Mouse (Mus musculus): ENCODE measurements around the gene Gja4. TPM values are rescaled to one million over a fixed set of nuclear protein-coding genes. Genes with fewer than 3 reads are reported as not detected.

Gene Gja4
- total and polyA plus RNA-seq, 2 experiments from 2014 or later, result 20.5 to 20.8 TPM

GRCm38 (mm10) chr4:127352594-127352993 is 38.8 kb upstream of the Gja4 start:
- Histone ChIP-seq H3K27ac (no peak overlapping the region), H3K27me3 (ENCODE audit: insufficient read depth, low read length) (no peaks in the 10 kb centered on the region), H3K36me3 (ENCODE audit: insufficient read depth, low read length) (no peaks in the 10 kb centered on the region), H3K9ac (replicated peaks; ENCODE audit: low read length) (no peak overlapping the region), H3K4me1 (ENCODE audit: insufficient read depth, low read length) (no peaks in the 10 kb centered on the region), H3K9me3 (ENCODE audit: low read length) (no peaks in the 10 kb centered on the region), H3K4me3 (ENCODE audit: low read length) (no peak overlapping the region), H3K4me2 (ENCODE audit: low read depth, low read length) (no peak overlapping the region)
- TF ChIP-seq CTCF (IDR thresholded peaks at IDR 0.05; ENCODE audit: low read depth), result no peak
- 4% methylated on average over 1 of the region's 1 CpGs for WGBS
- ATAC-seq (no peak), DNase-seq (ENCODE audit: low spot score) (no peak)

- 65% methylated on average over 4 of the region's 4 CpGs for WGBS
- no peak for ATAC-seq
Measured at GRCm38 (mm10) chr4:127349560-127350300, 35.9 kb upstream of the Gja4 start.

GRCm38 (mm10) chr4:127345000-127345399 is 31.2 kb upstream of the Gja4 start:
- no peak overlapping the region for H3K9ac ChIP-seq (replicated peaks; ENCODE audit: low read length)
- no peak overlapping the region for H3K27ac ChIP-seq
- no peaks in the 10 kb centered on the region for H3K36me3 ChIP-seq (ENCODE audit: insufficient read depth, low read length)
- no peaks in the 10 kb centered on the region for H3K4me1 ChIP-seq (ENCODE audit: insufficient read depth, low read length)
- H3K9me3 ChIP-seq (ENCODE audit: low read length), result no peaks in the 10 kb centered on the region
- ATAC-seq (no peak), DNase-seq (ENCODE audit: low spot score) (no peak)
- H3K27me3 ChIP-seq (ENCODE audit: insufficient read depth, low read length), result no peaks in the 10 kb centered on the region
- TF ChIP-seq CTCF (IDR thresholded peaks at IDR 0.05; ENCODE audit: low read depth), result no peak
- 85% methylated on average over 5 of the region's 5 CpGs for WGBS
- H3K4me2 ChIP-seq (ENCODE audit: low read depth, low read length), result no peak overlapping the region
- H3K4me3 ChIP-seq (ENCODE audit: low read length), result no peak overlapping the region

More at GRCm38 (mm10) chr4:127349560-127350300, 35.9 kb upstream of the Gja4 start:
- TF ChIP-seq CTCF (IDR thresholded peaks at IDR 0.05; ENCODE audit: low read depth), result no peak
- H3K9ac ChIP-seq (replicated peaks; ENCODE audit: low read length), result no peak overlapping the region
- no peak for DNase-seq (ENCODE audit: low spot score)
- H3K36me3 ChIP-seq (ENCODE audit: insufficient read depth, low read length), result no peaks in the 10 kb centered on the region
- H3K27ac ChIP-seq, result no peak overlapping the region
- H3K27me3 ChIP-seq (ENCODE audit: insufficient read depth, low read length), result no peaks in the 10 kb centered on the region
- H3K4me1 ChIP-seq (ENCODE audit: insufficient read depth, low read length), result no peaks in the 10 kb centered on the region
- no peak overlapping the region for H3K4me2 ChIP-seq (ENCODE audit: low read depth, low read length)
- no peak overlapping the region for H3K4me3 ChIP-seq (ENCODE audit: low read length)
- no peaks in the 10 kb centered on the region for H3K9me3 ChIP-seq (ENCODE audit: low read length)

- ATAC-seq, result no peak
- H3K36me3 ChIP-seq (ENCODE audit: insufficient read depth, low read length), result no peaks in the 10 kb centered on the region
- H3K27me3 ChIP-seq (ENCODE audit: insufficient read depth, low read length), result no peaks in the 10 kb centered on the region
- 61% methylated on average over 6 of the region's 6 CpGs for WGBS
- no peak for DNase-seq (ENCODE audit: low spot score)
- no peaks in the 10 kb centered on the region for H3K4me1 ChIP-seq (ENCODE audit: insufficient read depth, low read length)
- H3K27ac ChIP-seq, result no peak overlapping the region
- TF ChIP-seq CTCF (IDR thresholded peaks at IDR 0.05; ENCODE audit: low read depth), result no peak
- H3K9me3 ChIP-seq (ENCODE audit: low read length), result no peaks in the 10 kb centered on the region
- H3K9ac ChIP-seq (replicated peaks; ENCODE audit: low read length), result no peak overlapping the region
- no peak overlapping the region for H3K4me2 ChIP-seq (ENCODE audit: low read depth, low read length)
- H3K4me3 ChIP-seq (ENCODE audit: low read length), result no peak overlapping the region
Measured at GRCm38 (mm10) chr4:127341372-127341771, 27.5 kb upstream of the Gja4 start.

- no peak for TF ChIP-seq CTCF (IDR thresholded peaks at IDR 0.05; ENCODE audit: low read depth)
- no peak overlapping the region for H3K9ac ChIP-seq (replicated peaks; ENCODE audit: low read length)
- DNase-seq (ENCODE audit: low spot score), result no peak
- 85% methylated on average over 5 of the region's 5 CpGs for WGBS
- no peak for ATAC-seq
- H3K27ac ChIP-seq, result no peak overlapping the region
- H3K4me3 ChIP-seq (ENCODE audit: low read length), result no peak overlapping the region
- H3K9me3 ChIP-seq (ENCODE audit: low read length), result no peaks in the 10 kb centered on the region
- H3K4me2 ChIP-seq (ENCODE audit: low read depth, low read length), result no peak overlapping the region
- H3K36me3 ChIP-seq (ENCODE audit: insufficient read depth, low read length), result no peaks in the 10 kb centered on the region
- no peaks in the 10 kb centered on the region for H3K4me1 ChIP-seq (ENCODE audit: insufficient read depth, low read length)
- H3K27me3 ChIP-seq (ENCODE audit: insufficient read depth, low read length), result no peaks in the 10 kb centered on the region
Measured at GRCm38 (mm10) chr4:127337668-127338067, 23.8 kb upstream of the Gja4 start.

- no peak for ATAC-seq
- Histone ChIP-seq H3K27ac (no peak overlapping the region), H3K9ac (replicated peaks; ENCODE audit: low read length) (no peak overlapping the region), H3K4me1 (ENCODE audit: insufficient read depth, low read length) (no peaks in the 10 kb centered on the region), H3K36me3 (ENCODE audit: insufficient read depth, low read length) (no peaks in the 10 kb centered on the region), H3K4me2 (ENCODE audit: low read depth, low read length) (no peak overlapping the region), H3K4me3 (ENCODE audit: low read length) (no peak overlapping the region), H3K27me3 (ENCODE audit: insufficient read depth, low read length) (peaks cover 18% of the 10 kb centered on the region; the same call in 1 of the 2 replicates), H3K9me3 (ENCODE audit: low read length) (no peaks in the 10 kb centered on the region)
- DNase-seq (ENCODE audit: low spot score), result no peak
- 43% methylated on average over 5 of the region's 5 CpGs for WGBS
- no peak for TF ChIP-seq CTCF (IDR thresholded peaks at IDR 0.05; ENCODE audit: low read depth)
Measured at GRCm38 (mm10) chr4:127334870-127335504, 21.1 kb upstream of the Gja4 start.

GRCm38 (mm10) chr4:127331171-127331570 is 17.3 kb upstream of the Gja4 start:
- 0 out of 2 replicates have a peak overlapping the region, but pooled peaks have one; percentile 57 for H3K4me2 ChIP-seq (ENCODE audit: low read depth, low read length)

More at GRCm38 (mm10) chr4:127331171-127331570, 17.3 kb upstream of the Gja4 start:
- Histone ChIP-seq H3K9me3 (ENCODE audit: low read length) (no peaks in the 10 kb centered on the region), H3K27me3 (ENCODE audit: insufficient read depth, low read length) (peaks cover 20% of the 10 kb centered on the region; the same call in 1 of the 2 replicates), H3K4me1 (ENCODE audit: insufficient read depth, low read length) (no peaks in the 10 kb centered on the region), H3K36me3 (ENCODE audit: insufficient read depth, low read length) (no peaks in the 10 kb centered on the region), H3K9ac (replicated peaks; ENCODE audit: low read length) (no peak overlapping the region), H3K4me3 (ENCODE audit: low read length) (no peak overlapping the region), H3K27ac (no peak overlapping the region)
- ATAC-seq, result no peak
- no peak for DNase-seq (ENCODE audit: low spot score)
- WGBS, result 15% methylated on average over 13 of the region's 13 CpGs
- no peak for TF ChIP-seq CTCF (IDR thresholded peaks at IDR 0.05; ENCODE audit: low read depth)
